Mouse (Mus musculus): ENCODE data around the gene Tomm40. TPM values are rescaled to one million over a fixed set of nuclear protein-coding genes. Genes with fewer than 3 reads are reported as not detected.
A peak's percentile ranks its signal among the peaks of the same experiment; 100 is the strongest.
"Not testable (repeated sequence)": the region's sequence is repeated elsewhere in the genome, so short reads cannot be mapped to it uniquely, and the experiment has no call there.

Tomm40 gene
- polyA plus RNA-seq, 1 experiment = 64.2 TPM

GRCm38 (mm10) chr7:19691434-19691833, 23.8 kb downstream of the Tomm40 start:
- Histone ChIP-seq H3K4me1 (ENCODE audit: control insufficient read depth, insufficient read depth, insufficient read length, low read length) (peaks cover 14% of the 10 kb centered on the region), H3K27ac (replicated peaks; ENCODE audit: low read depth, low read length) (peak overlapping the region; percentile 94), H3K4me3 (ENCODE audit: insufficient read depth, low read depth, low read length) (peak overlapping the region; percentile 57)

- H3K27ac ChIP-seq (replicated peaks; ENCODE audit: low read depth, low read length) = peak overlapping the region; percentile 94
- no peak overlapping the region for H3K4me3 ChIP-seq (ENCODE audit: insufficient read depth, low read depth, low read length)
- H3K4me1 ChIP-seq (ENCODE audit: control insufficient read depth, insufficient read depth, insufficient read length, low read length) = peaks cover 14% of the 10 kb centered on the region
These were observed 24.4 kb downstream of the Tomm40 start for GRCm38 (mm10) chr7:19690845-19691244.

GRCm38 (mm10) chr7:19688611-19689010, 26.6 kb downstream of the Tomm40 start:
- Histone ChIP-seq H3K4me3 (ENCODE audit: insufficient read depth, low read depth, low read length) (no peak overlapping the region), H3K27ac (replicated peaks; ENCODE audit: low read depth, low read length) (no peak overlapping the region), H3K4me1 (ENCODE audit: control insufficient read depth, insufficient read depth, insufficient read length, low read length) (peaks cover 3% of the 10 kb centered on the region)

- H3K27ac ChIP-seq (replicated peaks; ENCODE audit: low read depth, low read length) = no peak overlapping the region
- peaks cover 3% of the 10 kb centered on the region for H3K4me1 ChIP-seq (ENCODE audit: control insufficient read depth, insufficient read depth, insufficient read length, low read length)
- H3K4me3 ChIP-seq (ENCODE audit: insufficient read depth, low read depth, low read length) = no peak overlapping the region
These were observed 27.1 kb downstream of the Tomm40 start for GRCm38 (mm10) chr7:19688101-19688500.

GRCm38 (mm10) chr7:19686927-19687583, 28.2 kb downstream of the Tomm40 start:
- not testable (repeated sequence) for H3K4me3 ChIP-seq (ENCODE audit: insufficient read depth, low read depth, low read length); H3K4me1 ChIP-seq (ENCODE audit: control insufficient read depth, insufficient read depth, insufficient read length, low read length); H3K27ac ChIP-seq (replicated peaks; ENCODE audit: low read depth, low read length)

- no peaks in the 10 kb centered on the region for H3K4me1 ChIP-seq (ENCODE audit: control insufficient read depth, insufficient read depth, insufficient read length, low read length)
- no peak overlapping the region for H3K27ac ChIP-seq (replicated peaks; ENCODE audit: low read depth, low read length)
- H3K4me3 ChIP-seq (ENCODE audit: insufficient read depth, low read depth, low read length) = no peak overlapping the region
These were observed 28.7 kb downstream of the Tomm40 start for GRCm38 (mm10) chr7:19686521-19686920.

- no peaks in the 10 kb centered on the region for H3K4me1 ChIP-seq (ENCODE audit: control insufficient read depth, insufficient read depth, insufficient read length, low read length)
- no peak overlapping the region for H3K27ac ChIP-seq (replicated peaks; ENCODE audit: low read depth, low read length)
- H3K4me3 ChIP-seq (ENCODE audit: insufficient read depth, low read depth, low read length) = no peak overlapping the region
These were observed 29.9 kb downstream of the Tomm40 start for GRCm38 (mm10) chr7:19685374-19685773.

GRCm38 (mm10) chr7:19683771-19684201, 31.5 kb downstream of the Tomm40 start:
- Histone ChIP-seq H3K4me1 (ENCODE audit: control insufficient read depth, insufficient read depth, insufficient read length, low read length) (no peaks in the 10 kb centered on the region), H3K27ac (replicated peaks; ENCODE audit: low read depth, low read length) (peak overlapping the region; percentile 17; the same call in 1 of the 2 replicates), H3K4me3 (ENCODE audit: insufficient read depth, low read depth, low read length) (no peak overlapping the region)

- Histone ChIP-seq H3K4me3 (ENCODE audit: insufficient read depth, low read depth, low read length) (no peak overlapping the region), H3K27ac (replicated peaks; ENCODE audit: low read depth, low read length) (no peak overlapping the region), H3K4me1 (ENCODE audit: control insufficient read depth, insufficient read depth, insufficient read length, low read length) (no peaks in the 10 kb centered on the region)
These were observed 32.3 kb downstream of the Tomm40 start for GRCm38 (mm10) chr7:19682979-19683378.

GRCm38 (mm10) chr7:19681202-19681694, 34.0 kb downstream of the Tomm40 start, which contains the start of the genes Gm44805 and Apoc4:
Gene Gm44805 (minus strand): TSS chr7:19681423.
Gene Apoc4 (minus strand): TSS chr7:19681479.
- no peak within 1 kb of the TSS for H3K27ac ChIP-seq (replicated peaks; ENCODE audit: low read depth, low read length)
- H3K4me3 ChIP-seq (ENCODE audit: insufficient read depth, low read depth, low read length) = no peak within 1 kb of the TSS
- H3K4me1 ChIP-seq (ENCODE audit: control insufficient read depth, insufficient read depth, insufficient read length, low read length) = 0 out of 2 replicates have a peak, but pooled peaks cover 3% of the 10 kb centered on the region

- H3K4me1 ChIP-seq (ENCODE audit: control insufficient read depth, insufficient read depth, insufficient read length, low read length) = peaks cover 3% of the 10 kb centered on the region; the same call in 1 of the 2 replicates
- no peak overlapping the region for H3K4me3 ChIP-seq (ENCODE audit: insufficient read depth, low read depth, low read length)
- no peak overlapping the region for H3K27ac ChIP-seq (replicated peaks; ENCODE audit: low read depth, low read length)
These were observed 34.5 kb downstream of the Tomm40 start for GRCm38 (mm10) chr7:19680702-19681101.

- Histone ChIP-seq H3K4me3 (ENCODE audit: insufficient read depth, low read depth, low read length) (no peak overlapping the region), H3K27ac (replicated peaks; ENCODE audit: low read depth, low read length) (no peak overlapping the region), H3K4me1 (ENCODE audit: control insufficient read depth, insufficient read depth, insufficient read length, low read length) (peaks cover 3% of the 10 kb centered on the region; the same call in 1 of the 2 replicates)
These were observed 36.3 kb downstream of the Tomm40 start for GRCm38 (mm10) chr7:19678901-19679300.

GRCm38 (mm10) chr7:19677872-19678271, 37.4 kb downstream of the Tomm40 start, which contains the start of gene Apoc2:
Gene Apoc2 (minus strand): TSS chr7:19677941.
- Histone ChIP-seq H3K27ac (replicated peaks; ENCODE audit: low read depth, low read length) (no peak within 1 kb of the TSS), H3K4me3 (ENCODE audit: insufficient read depth, low read depth, low read length) (no peak within 1 kb of the TSS), H3K4me1 (ENCODE audit: control insufficient read depth, insufficient read depth, insufficient read length, low read length) (peaks cover 3% of the 10 kb centered on the region; the same call in 1 of the 2 replicates)

- H3K27ac ChIP-seq (replicated peaks; ENCODE audit: low read depth, low read length) = no peak overlapping the region
- H3K4me3 ChIP-seq (ENCODE audit: insufficient read depth, low read depth, low read length) = no peak overlapping the region
- peaks cover 3% of the 10 kb centered on the region; the same call in 1 of the 2 replicates for H3K4me1 ChIP-seq (ENCODE audit: control insufficient read depth, insufficient read depth, insufficient read length, low read length)
These were observed 38.6 kb downstream of the Tomm40 start for GRCm38 (mm10) chr7:19676662-19677061.

GRCm38 (mm10) chr7:19675824-19676223, 39.4 kb downstream of the Tomm40 start:
- Histone ChIP-seq H3K4me3 (ENCODE audit: insufficient read depth, low read depth, low read length) (no peak overlapping the region), H3K4me1 (ENCODE audit: control insufficient read depth, insufficient read depth, insufficient read length, low read length) (peaks cover 3% of the 10 kb centered on the region; the same call in 1 of the 2 replicates), H3K27ac (replicated peaks; ENCODE audit: low read depth, low read length) (no peak overlapping the region; the same call in 1 of the 2 replicates)
